Mouse (Mus musculus) CH12.LX (cell line): ENCODE measurements at regions not wholly inside any gene's neighbourhood (a gene's known extent, or its start where the extent isn't known, plus 50 kb on each side); places are given as distances from the start of the nearest gene placed in this dataset.

ENCODE experiments used
- DNase-seq: peaks from one replicate; pipeline ENCODE4 v3.0.0-alpha.2; 2013; ENCODE audit errors: extremely low read depth
- H3K27ac ChIP-seq: 2 replicates; pipeline ENCODE4 v1.5.1; 2012; ENCODE audit warnings: low read depth, mild to moderate bottlenecking, control low read depth, moderate library complexity; ENCODE audit not compliant: insufficient read depth
- H3K27me3 ChIP-seq: replicated peaks from 2 replicates; pipeline ENCODE3; 2012; ENCODE audit warnings: inconsistent platforms
- H3K36me3 ChIP-seq, 2 experiments: replicated peaks in 1 of 2; 2 replicates each; pipeline versions ENCODE3 to v1.6.1; 2012; ENCODE audit warnings: inconsistent platforms in 1 of 2, low read length in 1 of 2, mild to moderate bottlenecking in 1 of 2, mixed read lengths in 1 of 2, moderate library complexity in 1 of 2; ENCODE audit not compliant: control insufficient read depth in 1 of 2, insufficient read depth in 1 of 2
- H3K4me1 ChIP-seq, 2 experiments: 2 replicates each; pipeline ENCODE4 v1.6.1; 2012; ENCODE audit warnings: inconsistent platforms in 1 of 2, moderate library complexity in 1 of 2; ENCODE audit not compliant: insufficient read depth in 2 of 2, control insufficient read depth in 1 of 2
- H3K4me2 ChIP-seq: 2 replicates; pipeline ENCODE4 v1.6.1; 2012; ENCODE audit warnings: low read depth, mild to moderate bottlenecking, control low read depth; ENCODE audit not compliant: poor library complexity, insufficient read depth, severe bottlenecking
- H3K4me3 ChIP-seq, 3 experiments: fragments of 150-350 bp in 1 of 3; sonication (generic) in 1 of 3; replicated peaks in 1 of 3; 2 replicates each; pipeline versions ENCODE3 to v1.5.1; 2011 to 2012; ENCODE audit warnings: low read depth in 2 of 3, low read length in 2 of 3, mild to moderate bottlenecking in 2 of 3, moderate library complexity in 2 of 3, control low read depth in 1 of 3, improper control_type of control experiment in 1 of 3, inconsistent platforms in 1 of 3, mixed read lengths in 1 of 3; ENCODE audit not compliant: poor library complexity in 1 of 3
- H3K79me2 ChIP-seq: replicated peaks from 2 replicates; pipeline ENCODE4 v1.6.1; 2012; ENCODE audit warnings: mild to moderate bottlenecking, moderate library complexity; ENCODE audit not compliant: control insufficient read depth, poor library complexity, insufficient read depth, severe bottlenecking; ENCODE audit errors: extremely low read depth
- H3K9ac ChIP-seq: 2 replicates; pipeline ENCODE4 v1.6.1; 2012; ENCODE audit warnings: low read depth, mild to moderate bottlenecking, control low read depth, moderate library complexity; ENCODE audit not compliant: insufficient read depth
- H3K9me3 ChIP-seq: replicated peaks from 2 replicates; pipeline ENCODE3; 2012; ENCODE audit warnings: low read length, inconsistent platforms, mixed read lengths
- BHLHE40 ChIP-seq: IDR thresholded peaks from 2 replicates; pipeline ENCODE4 v1.6.1; 2011; ENCODE audit warnings: mild to moderate bottlenecking, low read depth, low read length, improper control_type of control experiment
- CHD1 ChIP-seq: IDR thresholded peaks from 2 replicates; pipeline ENCODE4 v1.6.1; 2012; ENCODE audit warnings: low read depth, low read length, improper control_type of control experiment, inconsistent platforms
- EP300 ChIP-seq: IDR thresholded peaks from 2 replicates; pipeline ENCODE4 v1.6.1; 2011; ENCODE audit warnings: low read length, improper control_type of control experiment
- ETS1 ChIP-seq: conservative IDR thresholded peaks from 2 replicates; pipeline ENCODE4 v1.6.1; 2012; ENCODE audit warnings: low read depth, mild to moderate bottlenecking, inconsistent platforms, low read length, improper control_type of control experiment, moderate library complexity
- GABPA ChIP-seq: IDR thresholded peaks from 2 replicates; pipeline ENCODE4 v1.6.1; 2012; ENCODE audit warnings: low read depth, low read length, improper control_type of control experiment, inconsistent platforms; ENCODE audit not compliant: insufficient replicate concordance
- MAX ChIP-seq: IDR thresholded peaks from 2 replicates; pipeline ENCODE4 v1.6.1; 2011; ENCODE audit warnings: low read length, improper control_type of control experiment
- MEF2A ChIP-seq: IDR thresholded peaks from 2 replicates; pipeline ENCODE4 v1.6.1; 2014; ENCODE audit warnings: low read depth, mild to moderate bottlenecking, inconsistent platforms, low read length, improper control_type of control experiment, borderline replicate concordance
- MXI1 ChIP-seq: IDR thresholded peaks from 2 replicates; pipeline ENCODE4 v1.6.1; 2011; ENCODE audit warnings: mild to moderate bottlenecking, low read depth, low read length, improper control_type of control experiment
- MYC ChIP-seq: IDR thresholded peaks from 2 replicates; pipeline ENCODE4 v1.6.1; 2011; ENCODE audit warnings: low read depth, mild to moderate bottlenecking, improper control_type of control experiment, low read length
- PAX5 ChIP-seq: IDR thresholded peaks from 2 replicates; pipeline ENCODE4 v1.6.1; 2012; ENCODE audit warnings: low read length, inconsistent platforms, mixed read lengths
- POLR2A ChIP-seq: IDR thresholded peaks from 2 replicates; pipeline ENCODE4 v1.6.1; 2011; ENCODE audit warnings: low read depth, mild to moderate bottlenecking, improper control_type of control experiment, low read length
- POLR2AphosphoS2 ChIP-seq: IDR thresholded peaks from 2 replicates; pipeline ENCODE4 v1.6.1; 2011; ENCODE audit warnings: low read depth, low read length, improper control_type of control experiment
- RAD21 ChIP-seq: IDR thresholded peaks from 2 replicates; pipeline ENCODE4 v1.6.1; 2011; ENCODE audit warnings: low read depth, mild to moderate bottlenecking, low read length, improper control_type of control experiment, moderate library complexity
- SIN3A ChIP-seq: IDR thresholded peaks from 2 replicates; pipeline ENCODE4 v1.6.1; 2012; ENCODE audit warnings: low read length, improper control_type of control experiment, inconsistent platforms
- SMC3 ChIP-seq: IDR thresholded peaks from 2 replicates; pipeline ENCODE4 v1.6.1; 2011; ENCODE audit warnings: low read depth, low read length, improper control_type of control experiment
- TBP ChIP-seq: conservative IDR thresholded peaks from 2 replicates; pipeline ENCODE4 v1.6.1; 2011; ENCODE audit warnings: low read depth, low read length, improper control_type of control experiment
- TCF12 ChIP-seq: IDR thresholded peaks from 2 replicates; pipeline ENCODE4 v1.6.1; 2014; ENCODE audit warnings: low read depth, mild to moderate bottlenecking, inconsistent platforms, low read length, improper control_type of control experiment
- UBTF ChIP-seq: IDR thresholded peaks from 2 replicates; pipeline ENCODE4 v1.6.1; 2012; ENCODE audit warnings: low read depth, mild to moderate bottlenecking, inconsistent platforms, low read length, improper control_type of control experiment, moderate library complexity
- ZKSCAN1 ChIP-seq: IDR thresholded peaks from 2 replicates; pipeline ENCODE4 v1.6.1; 2012; ENCODE audit warnings: low read depth, inconsistent platforms, low read length, improper control_type of control experiment, borderline replicate concordance
- ZNF384 ChIP-seq: IDR thresholded peaks from 2 replicates; pipeline ENCODE4 v1.6.1; 2012; ENCODE audit warnings: low read depth, low read length, improper control_type of control experiment, inconsistent platforms
- dilution Hi-C: fragments of 300-500 bp; cut with MboI; formaldehyde crosslinking; loops from 2 replicates; pipeline ENCODE4 v1.14.3; 2020; ENCODE audit warnings: low sequenced_read_pairs; ENCODE audit not compliant: extremely low pct_unique_long_range_greater_than_20kb, extremely low pct_ligation_motif_present
- in situ Hi-C: fragments of 300-500 bp; cut with MboI; formaldehyde crosslinking; loops from 3 replicates; pipeline ENCODE4 v1.14.3; 2019; ENCODE audit warnings: low sequenced_read_pairs, low pct_ligation_motif_present, low pct_unique_long_range_greater_than_20kb, mixed read lengths

- no peaks in the 10 kb centered on the region for H3K4me1 ChIP-seq
- H3K4me3 ChIP-seq = no peak overlapping the region
- H3K27ac ChIP-seq = no peak overlapping the region
- no peaks in the 10 kb centered on the region for H3K79me2 ChIP-seq
- dilution Hi-C loops = no loop called here
- H3K36me3 ChIP-seq = no peaks in the 10 kb centered on the region
- no peak for DNase-seq
- no peaks in the 10 kb centered on the region for H3K9me3 ChIP-seq
- H3K4me2 ChIP-seq = no peak overlapping the region
- no peak for TF ChIP-seq TBP
- TF ChIP-seq POLR2A = no peak
- no peak for TF ChIP-seq ZNF384
- no peak for TF ChIP-seq CHD1
- no peak for TF ChIP-seq MEF2A
- TF ChIP-seq MXI1 = no peak
- no peak for TF ChIP-seq MYC
- no peak for TF ChIP-seq POLR2AphosphoS2
- TF ChIP-seq PAX5 = no peak
- TF ChIP-seq GABPA = no peak
- TF ChIP-seq ZKSCAN1 = no peak
- no peak for TF ChIP-seq SIN3A
- TF ChIP-seq TCF12 = no peak
- no peak for TF ChIP-seq EP300
- TF ChIP-seq RAD21 = no peak
- no peak for TF ChIP-seq UBTF
- TF ChIP-seq SMC3 = no peak
- no peak for TF ChIP-seq ETS1
- H3K27me3 ChIP-seq = no peaks in the 10 kb centered on the region
- in situ Hi-C loops = no loop called here
- H3K9ac ChIP-seq = no peak overlapping the region
These were observed 437.5 kb downstream of the Meis1 start for GRCm38 (mm10) chr11:18581078-18581800.

- no peak for DNase-seq
- dilution Hi-C loops (no loop called here), in situ Hi-C loops (no loop called here)
- no peak overlapping the region for H3K4me3 ChIP-seq
- no peaks in the 10 kb centered on the region for H3K9me3 ChIP-seq
- H3K36me3 ChIP-seq = no peaks in the 10 kb centered on the region
- H3K79me2 ChIP-seq = no peaks in the 10 kb centered on the region
- no peak overlapping the region for H3K27ac ChIP-seq
- no peaks in the 10 kb centered on the region for H3K4me1 ChIP-seq
- no peak overlapping the region for H3K4me2 ChIP-seq
- H3K27me3 ChIP-seq = no peaks in the 10 kb centered on the region
- H3K9ac ChIP-seq = no peak overlapping the region
- TF ChIP-seq BHLHE40 (no peak), MAX (no peak), CHD1 (no peak), TBP (no peak)
- TF ChIP-seq, all 38 proteins: peak for 0
These were observed 447.1 kb downstream of the Meis1 start for GRCm38 (mm10) chr11:18571557-18572209.
